Mouse (Mus musculus): ENCODE results near the gene Ccdc177.

The Ccdc177 gene

DNA sequence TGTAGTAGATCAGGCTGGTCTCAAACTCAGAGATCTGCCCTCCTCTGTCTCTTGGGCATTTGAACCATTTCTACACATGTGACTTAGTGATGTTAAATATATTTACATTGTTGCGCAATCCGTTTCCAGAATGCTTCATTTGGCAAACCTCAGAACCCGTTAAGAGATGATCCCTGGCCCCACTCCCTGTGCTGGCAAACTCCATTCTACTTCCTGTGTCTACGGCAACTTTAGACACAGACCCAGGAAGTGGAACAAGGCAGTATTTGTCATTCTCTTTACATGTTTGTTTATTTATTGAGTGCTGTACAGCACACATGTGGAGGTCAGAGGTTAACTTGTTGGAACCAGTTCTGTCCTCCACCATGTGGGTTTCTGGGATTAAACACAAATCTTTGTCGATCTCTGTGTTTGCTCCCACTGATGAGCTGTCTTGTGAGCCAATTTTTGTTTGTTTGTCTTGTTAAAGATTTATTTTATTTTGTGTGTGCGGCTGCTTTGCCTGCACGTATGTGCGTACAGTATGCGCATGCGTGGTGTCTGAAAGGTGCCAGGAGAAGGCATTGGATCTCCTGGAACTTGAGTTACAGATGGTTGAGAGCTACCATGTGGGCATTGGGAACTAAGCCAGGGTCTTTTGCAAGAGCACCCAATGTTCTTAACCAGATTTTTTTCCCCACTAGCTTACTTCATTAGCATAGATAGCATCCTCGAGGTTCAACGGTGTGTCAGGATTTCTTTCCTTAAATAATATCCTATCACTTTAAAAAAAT is 30.5 kb downstream of the Ccdc177 start:
- ChIA-PET CTCF (interaction anchor here in 3 of 4 experiments (0.6 to 1.8 kb wide), 15 partner anchors 9 to 533 kb away, joined by 3 to 25 read pairs (median 4); partner anchors contain the start of genes Ccdc177 (in 1 of the 3), Plekhd1 (in 1 of the 3) and Srsf5 (in 1 of the 3)), POLR2A (interaction anchor here in 3 of 4 experiments (0.8 to 1.7 kb wide), 8 partner anchors 9 to 215 kb away, joined by 3 to 11 read pairs (median 3); partner anchors contain the start of gene Srsf5 (in 1 of the 3))

DNA sequence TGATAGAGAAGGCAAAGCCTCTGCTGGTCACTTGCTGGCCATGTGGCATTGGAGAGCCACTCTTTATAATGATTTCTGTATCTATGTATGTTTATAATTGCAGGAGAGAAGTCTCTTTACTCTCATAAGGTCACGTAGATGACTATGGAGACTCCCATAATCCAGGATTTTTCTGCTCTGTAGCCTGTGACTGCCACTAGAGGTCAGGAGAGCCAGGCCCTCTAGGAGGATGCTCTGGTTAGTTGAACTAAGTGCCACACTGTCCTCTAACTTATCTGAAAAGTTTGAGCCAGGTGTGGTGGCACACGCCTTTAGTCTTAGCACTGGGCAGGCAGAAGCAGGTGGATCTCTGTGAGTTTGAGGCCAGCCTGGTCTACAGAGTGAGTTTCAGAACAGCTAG is 31.7 kb downstream of the Ccdc177 start:
- ChIA-PET POLR2A (interaction anchor here in 3 of 4 experiments (0.6 to 1.4 kb wide), 6 partner anchors 72 to 1700 kb away, joined by 3 to 5 read pairs (median 3); no protein-coding TSS in a partner anchor), CTCF (interaction anchor here (0.6 to 0.7 kb wide), 10 partner anchors 77 to 575 kb away, joined by 3 to 12 read pairs (median 3); no protein-coding TSS in a partner anchor)

DNA sequence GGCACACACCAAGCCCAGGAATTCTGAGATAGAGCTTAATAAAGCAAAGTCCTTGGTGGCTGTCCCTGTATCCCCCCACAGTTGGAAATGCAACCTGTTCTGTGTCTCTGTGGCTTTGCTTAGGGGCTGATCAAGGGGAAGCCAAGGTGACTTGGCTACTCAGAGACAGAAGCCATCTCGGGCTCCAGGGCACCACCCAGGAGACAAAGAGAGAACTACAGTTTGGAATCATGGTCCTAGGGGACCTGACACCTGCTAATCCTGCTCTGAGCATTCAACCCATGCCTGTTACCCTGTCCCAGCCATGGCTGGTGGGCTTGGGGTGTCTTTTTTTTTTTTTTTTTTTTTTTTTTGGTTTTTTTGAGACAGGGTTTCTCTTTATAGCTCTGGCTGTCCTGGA is 32.3 kb downstream of the Ccdc177 start:
- POLR2A ChIA-PET, result interaction anchor here in 3 of 4 experiments (0.6 to 1.4 kb wide), 6 partner anchors 72 to 1700 kb away, joined by 3 to 5 read pairs (median 3); no protein-coding TSS in a partner anchor
- CTCF ChIA-PET, result interaction anchor here (0.6 to 1.7 kb wide), 11 partner anchors 29 to 574 kb away, joined by 3 to 12 read pairs (median 3); no protein-coding TSS in a partner anchor

DNA sequence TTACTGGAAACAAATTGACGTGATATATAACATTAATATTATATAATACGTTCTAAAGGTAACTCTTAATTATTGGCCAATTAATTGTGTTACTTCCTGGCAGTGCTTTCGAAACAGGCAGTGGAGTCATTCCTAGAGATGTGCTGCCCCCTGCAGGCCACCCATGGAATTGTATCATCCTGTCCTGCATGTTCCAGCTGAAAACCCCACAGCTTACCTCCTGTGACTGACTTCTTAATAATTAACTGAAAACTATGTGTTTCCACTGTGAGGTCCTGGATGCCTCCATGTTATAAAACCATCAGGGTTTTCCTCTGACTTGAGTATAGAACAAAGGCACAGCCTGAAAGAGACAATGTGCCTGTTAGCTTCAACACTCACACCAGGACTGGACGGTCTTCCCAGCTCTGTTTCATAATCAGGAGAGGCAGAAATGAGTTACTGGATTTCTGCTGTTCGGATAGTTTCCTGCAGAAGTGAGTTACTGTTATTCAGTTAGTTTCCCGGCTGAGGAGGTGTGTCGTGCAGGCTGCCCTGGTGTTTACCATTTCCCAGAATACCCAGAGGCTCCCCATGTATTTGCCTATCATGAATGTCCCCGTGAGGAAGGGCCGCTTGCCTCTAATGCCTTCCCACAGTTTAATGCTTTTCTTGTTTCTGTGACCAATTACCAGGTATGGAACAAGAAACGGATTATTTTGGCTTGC is 35.5 kb downstream of the Ccdc177 start:
- ChIA-PET CTCF (interaction anchor here (0.5 to 2.4 kb wide), 42 partner anchors 8 to 567 kb away, joined by 3 to 13 read pairs (median 3); partner anchors contain the start of genes Plekhd1 (in 3 of the 4), Galnt16 (in 2 of the 4) and Ccdc177 (in 1 of the 4)), POLR2A (interaction anchor here in 3 of 4 experiments (0.8 to 1.8 kb wide), 6 partner anchors 17 to 98 kb away, joined by 3 to 5 read pairs (median 4); no protein-coding TSS in a partner anchor)

DNA sequence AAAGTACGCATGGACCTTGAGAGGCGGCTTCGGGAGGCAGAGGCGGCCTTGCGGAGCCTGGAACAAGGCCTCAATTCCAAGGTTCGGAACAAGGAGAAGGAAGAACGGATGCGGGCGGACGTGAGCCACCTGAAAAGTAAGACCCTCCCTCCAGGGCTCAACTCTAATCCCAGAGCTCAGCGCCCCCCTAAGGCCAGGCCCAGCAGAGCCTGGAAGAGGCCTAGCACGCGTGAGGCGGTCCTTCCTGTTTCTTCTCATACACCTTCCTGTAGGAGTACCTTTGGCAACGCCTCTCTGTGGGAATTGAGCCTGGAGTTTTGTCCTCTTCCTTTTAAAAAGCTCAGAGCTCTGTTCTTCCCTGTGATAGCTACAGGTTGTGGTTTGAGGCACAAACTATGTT is 39.0 kb downstream of the Ccdc177 start:
- POLR2A ChIA-PET, result interaction anchor here in 3 of 4 experiments (0.6 to 2.6 kb wide), 41 partner anchors 9 to 1418 kb away, joined by 3 to 16 read pairs (median 4); partner anchors contain the start of genes Plekhd1 (in 3 of the 3), Slc39a9 (in 3 of the 3), Srsf5 (in 3 of the 3) and Erh (in 2 of the 3)
- CTCF ChIA-PET, result interaction anchor here (0.5 to 2.8 kb wide), 38 partner anchors 7 to 560 kb away, joined by 3 to 25 read pairs (median 4); partner anchors contain the start of genes Plekhd1 (in 2 of the 4), Ccdc177 (in 1 of the 4) and Slc39a9 (in 1 of the 4)

DNA sequence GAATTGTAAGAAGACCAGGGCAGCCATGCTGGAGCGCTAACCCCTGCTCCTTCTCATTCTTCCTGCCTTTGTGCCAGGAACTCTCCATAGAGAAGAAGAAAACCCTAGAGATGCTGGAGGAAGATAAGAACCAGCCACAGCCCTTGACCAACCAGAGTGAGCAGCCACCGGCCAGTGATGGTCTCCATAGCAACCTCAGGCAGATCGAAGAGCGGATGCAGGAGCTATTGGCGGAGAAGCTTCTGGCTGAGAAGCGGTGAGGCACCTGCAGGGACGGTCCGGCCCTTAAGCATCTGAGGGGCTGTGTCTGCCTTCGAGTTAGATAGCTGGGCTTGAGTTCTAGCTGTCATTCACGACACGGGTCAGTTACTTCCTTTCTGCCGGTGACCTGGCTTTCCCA is 40.0 kb downstream of the Ccdc177 start:
- CTCF ChIA-PET, result interaction anchor here (0.6 to 2.8 kb wide), 25 partner anchors 10 to 282 kb away, joined by 3 to 25 read pairs (median 4); partner anchors contain the start of genes Plekhd1 (in 2 of the 4) and Slc39a9 (in 1 of the 4)
- POLR2A ChIA-PET, result interaction anchor here in 3 of 4 experiments (0.5 to 2.6 kb wide), 26 partner anchors 9 to 962 kb away, joined by 3 to 16 read pairs (median 4); partner anchors contain the start of genes Erh (in 2 of the 3), Plekhd1 (in 2 of the 3), Slc39a9 (in 2 of the 3) and Srsf5 (in 1 of the 3)

DNA sequence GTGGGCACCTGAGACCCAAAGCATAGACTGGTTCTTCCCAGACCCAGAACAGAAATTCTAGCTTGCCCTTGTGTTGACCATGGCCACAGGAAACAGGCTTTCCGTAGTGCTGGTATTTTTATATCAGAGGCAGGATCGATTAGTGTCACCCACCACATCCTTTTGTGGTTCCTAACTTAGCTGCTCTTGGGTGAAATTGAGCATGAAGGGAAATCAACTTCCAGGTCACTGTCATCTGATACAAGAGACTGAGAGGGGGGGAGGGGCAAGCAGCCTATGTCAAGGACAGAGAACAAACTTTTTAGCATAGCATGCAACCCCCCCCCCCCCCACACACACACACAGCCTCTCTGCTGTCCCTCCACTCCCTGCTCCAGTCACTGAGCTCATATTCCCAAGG is 41.3 kb downstream of the Ccdc177 start:
- POLR2A ChIA-PET, result interaction anchor here in 3 of 4 experiments (0.6 to 1.1 kb wide), 5 partner anchors 24 to 314 kb away, joined by 3 to 4 read pairs (median 3); no protein-coding TSS in a partner anchor
- CTCF ChIA-PET, result interaction anchor here in 3 of 4 experiments (0.6 to 2.8 kb wide), 6 partner anchors 12 to 1629 kb away, joined by 3 to 9 read pairs (median 4); no protein-coding TSS in a partner anchor

DNA sequence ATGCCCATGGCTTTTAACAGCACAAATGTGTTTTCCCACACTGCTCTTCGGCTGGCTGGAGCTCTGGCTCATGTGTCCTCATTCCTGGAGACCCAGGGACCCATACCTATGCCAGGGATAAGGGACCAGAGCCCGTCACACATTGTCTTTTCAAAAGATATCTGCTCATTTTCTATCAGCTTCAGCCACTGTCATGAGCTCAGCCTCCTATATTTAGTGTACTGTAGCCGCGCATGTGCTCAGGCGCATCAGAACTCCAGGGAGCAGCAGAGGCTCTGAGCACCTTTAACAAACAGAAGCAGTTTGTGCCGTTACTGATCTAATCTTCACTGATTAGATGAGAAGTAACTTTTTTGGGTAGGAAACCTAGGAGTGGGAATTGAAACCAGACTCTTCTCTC is 44.6 kb downstream of the Ccdc177 start:
- ChIA-PET CTCF (interaction anchor here in 3 of 4 experiments (1.0 to 1.8 kb wide), 3 partner anchors 9 kb away, joined by 3 to 8 read pairs (median 6); no protein-coding TSS in a partner anchor), POLR2A (interaction anchor here in 3 of 4 experiments (0.9 to 1.1 kb wide), 6 partner anchors 11 to 229 kb away, joined by 3 read pairs; partner anchors contain the start of genes Srsf5 (in 3 of the 3) and Susd6 (in 1 of the 3))

DNA sequence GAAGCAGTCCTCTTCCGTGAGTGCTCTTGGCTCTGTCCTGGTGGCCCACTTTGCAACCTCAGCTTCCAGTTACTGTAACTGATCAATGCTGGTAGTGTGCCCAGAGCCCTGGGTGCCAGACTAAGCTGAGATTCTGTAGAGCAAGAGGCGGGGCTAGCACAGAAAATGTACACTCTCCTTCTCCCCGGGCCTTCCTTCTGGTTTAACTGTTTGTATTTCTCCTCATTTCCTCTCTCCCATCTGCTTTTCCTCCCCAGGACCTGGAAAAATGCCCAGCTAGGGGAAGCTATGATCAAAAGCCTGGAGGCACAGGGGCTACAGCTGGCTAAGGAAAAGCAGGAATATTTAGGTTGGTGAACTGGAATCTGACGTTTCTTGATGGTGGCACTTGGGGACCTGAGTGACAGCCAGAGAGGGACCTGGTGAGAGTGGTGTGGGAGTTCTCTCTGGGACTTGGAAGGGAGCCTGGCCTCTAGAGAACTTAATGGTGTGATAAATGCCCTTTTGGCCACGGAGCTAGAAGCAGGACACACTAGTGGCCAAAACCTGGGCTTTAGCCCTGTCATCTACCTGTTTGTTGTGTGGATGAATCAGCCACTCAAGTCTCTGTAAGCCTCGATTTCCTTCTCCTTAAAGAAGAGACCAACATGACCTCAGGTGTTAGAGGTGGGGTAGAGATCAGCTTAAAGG is 53.4 kb downstream of the Ccdc177 start:
- POLR2A ChIA-PET, result interaction anchor here in 2 of 4 experiments (0.8 to 1.5 kb wide), 3 partner anchors 14 to 888 kb away, joined by 4 read pairs; partner anchors contain the start of genes Med6 (in 1 of the 2) and Plekhd1 (in 1 of the 2)
- CTCF ChIA-PET, result interaction anchor here in 2 of 4 experiments (1.1 to 1.3 kb wide), 3 partner anchors 14 to 18 kb away, joined by 3 to 6 read pairs (median 3); no protein-coding TSS in a partner anchor

DNA sequence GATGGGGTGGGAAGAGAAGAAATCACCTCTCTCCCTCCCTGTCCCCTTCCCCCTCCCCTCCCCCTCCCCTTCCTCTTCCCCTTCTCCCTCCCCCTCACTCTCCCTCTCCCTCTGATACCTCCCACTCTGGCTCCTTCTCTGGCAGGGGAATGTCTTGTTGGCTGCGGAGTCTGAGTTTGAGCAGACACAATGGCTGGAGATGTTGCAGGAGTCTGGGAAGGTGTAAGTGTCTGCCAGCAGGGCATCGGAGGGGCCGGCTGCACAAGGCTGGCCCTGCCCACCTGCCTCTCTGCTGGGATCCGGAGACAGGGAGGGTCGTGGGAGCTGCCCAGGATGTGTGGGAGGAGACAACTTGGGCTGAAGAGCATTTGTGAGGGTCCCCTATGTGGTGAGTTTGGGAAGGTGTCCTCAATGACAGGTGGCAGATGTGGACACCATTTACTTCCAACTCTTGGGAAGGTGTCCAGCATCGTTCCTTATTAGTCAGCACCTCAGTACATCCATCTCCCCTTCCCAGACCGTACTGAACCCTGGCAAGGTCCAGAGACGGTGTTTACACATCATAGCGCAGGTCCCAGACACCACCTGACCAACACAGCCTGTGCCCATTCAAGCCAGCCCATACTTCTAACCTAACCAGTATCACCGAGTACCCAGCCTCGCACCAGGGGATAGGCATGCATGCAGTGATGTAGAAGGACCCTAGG is 54.1 kb downstream of the Ccdc177 start:
- CTCF ChIA-PET, result interaction anchor here in 2 of 4 experiments (1.2 to 1.3 kb wide), 2 partner anchors 16 to 19 kb away, joined by 3 read pairs; no protein-coding TSS in a partner anchor
- POLR2A ChIA-PET, result interaction anchor here in 2 of 4 experiments (1.1 to 1.5 kb wide), 4 partner anchors 11 to 15 kb away, joined by 4 to 5 read pairs (median 4); partner anchors contain the start of gene Plekhd1 (in 1 of the 2)
